Mouse (Mus musculus) ES-Bruce4 (cell line): ENCODE measurements at regions not wholly inside any gene's neighbourhood (a gene's known extent, or its start where the extent isn't known, plus 50 kb on each side); places are given as distances from the start of the nearest gene placed in this dataset.
"Not testable (repeated sequence)": the region's sequence is repeated elsewhere in the genome, so short reads cannot be mapped to it uniquely, and the experiment has no call there.

ENCODE experiments used
- H3K27ac ChIP-seq: 2 replicates; pipeline ENCODE4 v1.5.1; 2012; ENCODE audit warnings: low read length, inconsistent platforms; ENCODE audit not compliant: insufficient read depth
- H3K27me3 ChIP-seq: 2 replicates; pipeline ENCODE4 v1.6.1; 2012; ENCODE audit warnings: mild to moderate bottlenecking, low read length, inconsistent platforms; ENCODE audit not compliant: control insufficient read depth, poor library complexity, insufficient read depth, severe bottlenecking
- H3K36me3 ChIP-seq: 2 replicates; pipeline ENCODE4 v1.6.1; 2012; ENCODE audit warnings: inconsistent platforms, mild to moderate bottlenecking, low read length, moderate library complexity; ENCODE audit not compliant: control insufficient read depth, poor library complexity, insufficient read depth, severe bottlenecking
- H3K4me1 ChIP-seq: one replicate; pipeline ENCODE4 v1.8.1; 2011; ENCODE audit warnings: low read length; ENCODE audit not compliant: control insufficient read depth, insufficient read depth
- H3K4me3 ChIP-seq: 2 replicates; pipeline ENCODE4 v1.5.1; 2011; ENCODE audit warnings: low read depth, mild to moderate bottlenecking, low read length
- H3K9ac ChIP-seq: 2 replicates; pipeline ENCODE4 v1.6.1; 2012; ENCODE audit warnings: low read depth, mild to moderate bottlenecking, inconsistent platforms; ENCODE audit not compliant: poor library complexity, severe bottlenecking
- H3K9me3 ChIP-seq: replicated peaks from 2 replicates; pipeline ENCODE4 v1.6.1; 2012; ENCODE audit warnings: mild to moderate bottlenecking, low read length, inconsistent platforms; ENCODE audit not compliant: control insufficient read depth, poor library complexity, insufficient read depth, severe bottlenecking
- CTCF ChIP-seq: IDR thresholded peaks from one replicate; pipeline ENCODE4 v1.8.1; 2011; ENCODE audit warnings: low read depth, low read length
- EP300 ChIP-seq: IDR thresholded peaks from 2 replicates; pipeline ENCODE4 v1.6.1; 2011; ENCODE audit warnings: low read depth, low read length; ENCODE audit not compliant: insufficient read depth
- POLR2A ChIP-seq: IDR thresholded peaks from one replicate; pipeline ENCODE4 v1.8.1; 2011; ENCODE audit warnings: low read length; ENCODE audit not compliant: insufficient read depth

- Histone ChIP-seq H3K36me3 (no peaks in the 10 kb centered on the region), H3K4me1 (no peaks in the 10 kb centered on the region), H3K27ac (no peak overlapping the region), H3K9me3 (no peaks in the 10 kb centered on the region), H3K27me3 (peaks cover 2% of the 10 kb centered on the region; the same call in 1 of the 2 replicates), H3K9ac (no peak overlapping the region), H3K4me3 (no peak overlapping the region)
- TF ChIP-seq EP300 (no peak), CTCF (no peak), POLR2A (no peak)
Observed at GRCm38 (mm10) chr9:88242530-88242929, 84.5 kb upstream of the Nt5e start.

GRCm38 (mm10) chr9:88244492-88244891 lies 82.5 kb upstream of the Nt5e start:
- Histone ChIP-seq H3K27me3 (peaks cover 2% of the 10 kb centered on the region; the same call in 1 of the 2 replicates), H3K27ac (no peak overlapping the region), H3K4me1 (no peaks in the 10 kb centered on the region), H3K9me3 (no peaks in the 10 kb centered on the region), H3K9ac (no peak overlapping the region), H3K36me3 (no peaks in the 10 kb centered on the region), H3K4me3 (no peak overlapping the region)
- no peak for TF ChIP-seq CTCF
- TF ChIP-seq POLR2A = no peak
- TF ChIP-seq EP300 = no peak

- Histone ChIP-seq H3K9ac (no peak overlapping the region), H3K27ac (no peak overlapping the region), H3K4me3 (no peak overlapping the region), H3K4me1 (no peaks in the 10 kb centered on the region), H3K36me3 (no peaks in the 10 kb centered on the region), H3K27me3 (no peaks in the 10 kb centered on the region; the same call in 1 of the 2 replicates), H3K9me3 (no peaks in the 10 kb centered on the region)
- no peak for TF ChIP-seq EP300
Observed at GRCm38 (mm10) chr9:88255948-88256347, 71.0 kb upstream of the Nt5e start.

GRCm38 (mm10) chr9:88259627-88260026 lies 67.4 kb upstream of the Nt5e start:
- H3K36me3 ChIP-seq = no peaks in the 10 kb centered on the region
- H3K4me1 ChIP-seq = peaks cover 1% of the 10 kb centered on the region
- H3K9ac ChIP-seq = no peak overlapping the region
- H3K9me3 ChIP-seq = no peaks in the 10 kb centered on the region
- no peak overlapping the region for H3K27ac ChIP-seq
- no peak overlapping the region for H3K4me3 ChIP-seq
- TF ChIP-seq POLR2A = no peak
- no peaks in the 10 kb centered on the region; the same call in 1 of the 2 replicates for H3K27me3 ChIP-seq

DNA sequence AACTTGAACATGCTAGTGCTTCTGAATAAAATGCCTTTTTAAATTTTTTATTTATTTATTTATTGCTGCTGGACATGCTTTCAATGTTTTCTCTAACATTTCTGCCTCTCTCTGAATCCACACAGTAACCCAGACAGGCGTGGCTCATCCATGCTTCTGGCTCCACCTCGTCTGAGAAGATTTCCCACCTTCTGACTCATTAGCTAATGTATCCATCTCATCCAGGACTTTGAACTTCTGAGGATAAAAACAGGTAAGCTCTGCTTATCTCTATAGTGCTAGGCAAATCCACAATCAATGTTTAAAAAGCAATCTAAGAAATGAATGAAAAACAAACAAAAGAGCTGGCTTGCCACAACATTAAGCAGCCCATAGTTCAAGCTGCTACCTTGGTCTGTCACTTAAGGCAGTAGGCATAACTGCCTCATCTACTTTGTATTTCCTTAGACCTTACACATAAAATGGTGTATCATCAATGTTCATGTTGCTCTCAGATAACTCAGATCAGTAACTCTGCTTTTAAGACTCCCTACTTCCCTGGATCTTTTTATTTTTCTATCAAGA lies 66.8 kb upstream of the Nt5e start:
- TF ChIP-seq EP300 (no peak), CTCF (no peak), POLR2A (no peak)
- H3K27ac ChIP-seq = no peak overlapping the region
- H3K9me3 ChIP-seq = no peaks in the 10 kb centered on the region
- H3K9ac ChIP-seq = no peak overlapping the region
- H3K27me3 ChIP-seq = no peaks in the 10 kb centered on the region; the same call in 1 of the 2 replicates
- peaks cover 1% of the 10 kb centered on the region for H3K4me1 ChIP-seq
- no peaks in the 10 kb centered on the region for H3K36me3 ChIP-seq
- no peak overlapping the region for H3K4me3 ChIP-seq

DNA sequence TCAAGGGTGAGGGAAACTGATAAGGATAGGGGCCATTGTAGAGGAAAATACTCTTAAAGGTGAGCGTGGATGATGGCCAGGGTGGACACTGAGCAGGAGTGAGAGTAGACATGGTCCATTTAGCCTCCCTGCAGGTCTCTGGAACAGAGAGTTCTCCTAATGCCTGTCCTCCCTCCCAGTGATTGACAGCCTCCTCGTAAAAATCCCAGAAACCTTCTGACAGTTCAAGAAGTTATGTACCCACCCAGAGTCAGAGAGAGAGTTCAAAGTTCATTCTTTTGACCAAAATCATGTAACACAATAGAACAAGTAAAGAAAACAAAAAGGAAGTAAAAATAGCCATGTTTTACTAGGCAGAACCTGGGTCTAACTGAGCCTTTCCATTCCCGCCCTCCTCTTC lies 64.5 kb upstream of the Nt5e start:
- H3K27ac ChIP-seq = no peak overlapping the region
- H3K27me3 ChIP-seq = no peaks in the 10 kb centered on the region; the same call in 1 of the 2 replicates
- H3K9ac ChIP-seq = no peak overlapping the region
- peaks cover 1% of the 10 kb centered on the region for H3K4me1 ChIP-seq
- H3K9me3 ChIP-seq = no peaks in the 10 kb centered on the region
- TF ChIP-seq EP300 = no peak
- no peak for TF ChIP-seq POLR2A
- TF ChIP-seq CTCF = no peak
- H3K36me3 ChIP-seq = no peaks in the 10 kb centered on the region
- H3K4me3 ChIP-seq = no peak overlapping the region

DNA sequence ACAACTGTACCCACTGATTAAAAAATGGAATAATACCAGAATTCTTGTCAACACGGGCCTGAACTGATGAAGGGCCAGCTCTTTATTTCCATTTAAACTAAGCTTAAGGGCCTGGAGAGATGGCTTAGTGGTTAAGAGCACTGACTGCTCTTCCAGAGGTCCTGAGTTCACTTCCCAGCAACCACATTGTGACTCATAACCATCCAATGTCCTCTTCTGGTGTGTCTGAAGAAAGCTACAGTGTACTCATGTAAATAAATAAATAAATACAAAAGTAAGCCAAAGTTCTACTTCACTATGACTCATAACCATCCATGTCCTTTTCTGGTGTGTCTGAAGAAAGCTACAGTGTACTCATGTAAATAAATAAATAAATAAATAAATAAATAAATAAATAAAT lies 60.7 kb upstream of the Nt5e start:
- not testable (repeated sequence) for H3K27ac ChIP-seq, H3K4me1 ChIP-seq, H3K9me3 ChIP-seq, H3K9ac ChIP-seq, H3K4me3 ChIP-seq, H3K36me3 ChIP-seq, H3K27me3 ChIP-seq
